Mouse (Mus musculus): ENCODE measurements around the gene Tcea2.
A peak's percentile ranks its signal among the peaks of the same experiment; 100 is the strongest.

The Tcea2 gene

DNA sequence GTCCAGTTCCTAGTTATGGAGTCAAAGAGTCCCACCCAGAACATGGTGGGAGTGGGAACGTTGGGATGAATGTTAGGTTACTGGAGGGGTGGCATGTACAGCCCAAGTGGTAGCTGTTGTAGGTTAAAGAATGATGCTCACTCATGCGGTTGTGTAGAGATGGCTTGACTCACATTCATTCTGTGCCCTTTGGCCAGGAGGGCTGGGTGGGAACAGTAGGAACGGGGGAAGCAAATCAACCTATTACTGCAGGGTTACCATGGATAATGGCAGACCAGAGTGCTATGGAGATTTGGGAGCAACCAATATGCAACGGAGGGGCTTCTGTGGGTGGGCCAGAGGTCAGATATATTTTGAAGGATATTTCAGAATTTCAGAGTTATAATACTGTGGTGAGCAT lies 5.2 kb upstream of the Tcea2 start:
- no peak for DNase-seq (ENCODE audit: low spot score)

DNA sequence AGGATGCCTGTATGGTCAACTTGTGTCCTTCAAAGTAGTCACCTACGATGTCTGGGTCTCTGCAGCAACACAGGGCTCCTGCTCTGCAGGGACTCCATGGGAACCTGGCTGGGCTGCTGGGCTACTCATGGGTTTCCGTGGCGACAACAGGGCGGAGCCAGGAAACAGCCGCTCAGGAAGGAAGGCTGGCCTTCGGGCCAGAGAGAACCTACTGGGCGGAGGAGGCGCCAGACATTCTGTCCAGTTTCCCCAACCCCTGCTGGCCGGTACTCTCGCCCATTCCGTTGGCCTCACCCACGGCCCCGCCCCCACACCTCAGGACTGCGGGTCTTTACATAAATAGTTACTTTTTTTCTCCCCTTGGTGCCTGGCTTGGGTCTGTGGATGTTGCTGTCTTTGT lies 4.7 kb upstream of the Tcea2 start:
- DNase-seq (ENCODE audit: low spot score): no peak

DNA sequence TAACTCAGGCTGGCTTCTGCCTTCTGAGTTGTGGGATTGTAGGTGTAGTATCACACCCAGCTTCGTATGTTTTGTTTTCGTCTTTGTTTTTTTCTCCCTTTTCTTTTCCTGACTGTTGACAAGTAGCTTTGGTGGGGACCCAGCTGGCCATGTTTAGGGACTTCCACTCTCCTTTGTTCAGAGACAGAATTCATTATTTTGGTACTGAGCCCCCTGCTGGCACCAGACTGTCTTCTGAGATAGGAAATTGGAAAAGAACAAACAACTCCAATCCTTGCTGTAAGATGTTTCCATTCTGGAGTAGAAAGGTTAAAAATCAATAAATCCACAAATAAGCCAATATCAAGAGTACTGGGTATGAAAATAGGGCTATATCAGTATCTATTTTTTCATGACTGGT lies 3.7 kb upstream of the Tcea2 start:
- DNase-seq (ENCODE audit: low spot score): no peak

DNA sequence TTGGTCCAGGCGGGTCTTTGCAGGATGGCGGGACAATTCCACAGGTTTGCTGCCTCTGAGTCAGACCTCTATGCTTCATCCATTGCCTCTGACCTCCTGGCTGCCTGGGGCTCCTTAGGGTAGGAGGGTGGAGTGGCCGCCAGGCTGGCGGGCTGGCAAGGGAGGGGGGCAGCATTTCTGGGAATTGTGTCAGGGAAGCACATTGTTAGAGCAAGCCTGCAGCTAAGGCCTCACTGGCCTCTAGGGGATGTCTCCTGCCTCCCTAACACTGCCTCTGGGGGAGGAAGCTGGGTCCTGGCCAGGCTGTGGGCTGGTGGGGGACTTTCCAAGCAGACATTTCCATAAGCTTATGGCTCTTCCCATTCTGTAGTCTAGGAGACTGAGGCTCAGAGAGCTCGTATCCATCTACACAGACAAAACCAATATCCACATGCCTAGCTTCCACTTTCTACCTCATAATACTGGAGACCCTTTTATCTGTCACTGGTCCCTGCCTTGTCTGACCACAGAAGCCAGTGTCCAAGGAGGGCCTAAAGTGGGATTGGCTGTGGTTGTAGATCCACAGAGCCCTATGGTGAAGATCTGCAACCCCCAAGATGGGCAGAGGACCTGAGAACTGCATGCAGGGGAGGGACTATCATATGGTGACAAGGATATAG lies 2.9 kb upstream of the Tcea2 start:
- no peak for DNase-seq (ENCODE audit: low spot score)

DNA sequence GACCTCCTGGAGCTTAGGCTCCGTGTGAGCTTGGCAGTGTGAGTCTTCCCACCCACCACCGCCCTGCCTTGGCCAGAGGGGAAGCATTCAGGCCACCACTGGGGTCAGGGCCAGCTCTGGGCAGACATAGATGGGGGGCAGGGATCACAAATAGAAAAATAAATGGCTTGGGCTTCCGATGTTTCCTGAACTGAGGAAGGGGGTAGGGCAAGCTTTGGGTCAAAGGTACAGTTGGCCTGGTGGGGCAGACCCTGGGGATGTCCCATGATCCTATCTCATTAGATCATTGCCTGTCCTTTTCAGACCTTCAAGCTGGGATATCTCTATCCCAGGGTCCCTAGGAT lies 2.4 kb upstream of the Tcea2 start:
- no peak for DNase-seq (ENCODE audit: low spot score)

DNA sequence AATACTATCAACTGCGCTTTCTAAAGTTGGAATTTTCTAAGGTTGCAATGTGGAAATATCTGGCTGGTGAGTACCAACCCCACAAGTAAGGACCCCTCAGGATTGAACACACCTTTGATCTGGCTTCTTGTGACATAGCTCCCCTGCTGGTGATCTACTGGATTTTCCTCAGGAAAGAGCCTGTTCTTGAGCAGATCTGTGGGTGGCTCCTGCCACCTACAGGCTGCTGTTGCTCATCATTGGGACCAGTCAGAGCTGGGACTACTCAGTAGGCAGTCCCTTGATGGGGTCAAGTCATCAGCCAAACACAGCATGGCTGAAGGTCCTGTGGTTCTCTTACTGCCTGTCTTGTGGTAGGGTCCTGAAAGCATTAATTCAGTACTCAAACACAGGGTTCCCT lies 1.3 kb upstream of the Tcea2 start:
- DNase-seq (ENCODE audit: low spot score): peak; percentile 79

DNA sequence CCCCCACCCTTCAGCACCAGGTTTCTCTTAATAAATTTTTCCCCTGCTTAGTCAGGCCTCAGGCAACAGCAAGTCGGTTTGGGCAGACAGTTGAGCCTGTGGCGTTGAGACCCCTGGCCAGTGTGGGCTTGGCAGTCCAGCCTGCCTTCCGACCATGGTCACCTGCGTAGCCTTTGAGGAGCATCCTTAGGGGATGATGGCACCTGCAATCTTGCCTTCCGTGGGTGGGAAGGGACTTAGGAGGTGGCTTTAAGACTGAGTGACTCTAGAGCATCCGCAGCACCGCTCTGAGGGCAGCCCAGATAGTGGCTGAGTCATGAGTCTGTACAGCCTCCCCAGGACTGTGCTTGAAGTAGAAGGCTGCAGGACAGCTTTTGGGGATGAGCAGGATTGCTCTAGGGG lies 607 bp downstream of the Tcea2 start:
- no peak for DNase-seq (ENCODE audit: low spot score)

DNA sequence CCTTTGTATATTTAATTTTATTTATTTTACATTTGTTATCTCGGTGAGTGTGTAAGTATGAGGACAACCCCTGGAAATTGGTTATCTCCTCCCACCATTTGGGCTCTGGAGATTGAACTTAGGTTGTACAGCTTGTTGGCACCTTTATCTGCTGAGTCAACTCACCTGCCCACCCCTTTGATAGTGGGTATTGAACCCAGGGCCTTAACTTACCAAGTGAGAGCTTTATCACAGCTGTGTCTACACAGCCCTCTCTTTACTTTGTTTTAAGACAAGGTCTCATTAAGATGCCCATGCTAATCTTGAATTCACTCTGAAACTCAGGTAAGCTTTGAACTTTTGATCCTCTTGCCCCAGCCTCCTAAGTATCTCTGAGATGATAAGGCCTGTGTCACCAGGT lies 1.9 kb downstream of the Tcea2 start:
- DNase-seq (ENCODE audit: low spot score): no peak

DNA sequence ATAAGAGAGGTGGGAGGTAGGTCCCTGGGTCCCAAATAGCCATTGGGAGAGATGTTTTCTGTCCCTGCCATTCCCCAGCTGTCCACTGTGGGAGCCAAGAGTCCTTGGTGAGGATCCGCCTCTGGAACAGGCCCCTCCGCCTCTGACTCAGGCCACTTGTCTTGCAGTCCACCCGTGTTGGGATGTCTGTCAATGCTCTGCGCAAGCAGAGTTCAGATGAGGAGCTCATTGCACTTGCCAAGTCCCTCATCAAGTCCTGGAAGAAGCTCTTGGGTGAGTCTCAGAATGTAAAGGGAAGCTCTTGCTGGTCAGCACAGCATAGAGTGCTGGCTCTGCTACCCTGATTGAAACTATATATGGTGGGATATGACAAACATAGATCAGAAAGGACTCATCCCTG lies 3.3 kb downstream of the Tcea2 start:
- DNase-seq (ENCODE audit: low spot score): no peak

DNA sequence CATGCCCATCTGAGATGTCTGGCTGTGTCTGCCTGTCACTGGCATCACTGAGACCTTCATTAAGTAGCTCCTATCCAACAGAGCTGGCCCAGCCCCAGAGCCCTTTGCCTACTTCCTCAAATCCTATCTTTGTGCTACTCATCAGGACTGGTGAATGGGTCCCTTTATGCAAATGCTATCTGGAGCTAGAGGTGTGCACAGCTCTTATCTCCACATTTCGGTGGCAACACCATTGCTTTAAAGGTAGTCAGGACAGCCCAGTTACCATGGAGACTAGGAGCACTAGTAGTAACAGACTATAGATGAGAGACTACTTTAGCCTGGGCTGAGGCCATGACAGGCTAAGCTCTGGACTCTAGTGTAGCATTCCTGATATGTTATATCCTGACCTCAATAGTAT lies 4.6 kb downstream of the Tcea2 start:
- DNase-seq (ENCODE audit: low spot score): no peak

DNA sequence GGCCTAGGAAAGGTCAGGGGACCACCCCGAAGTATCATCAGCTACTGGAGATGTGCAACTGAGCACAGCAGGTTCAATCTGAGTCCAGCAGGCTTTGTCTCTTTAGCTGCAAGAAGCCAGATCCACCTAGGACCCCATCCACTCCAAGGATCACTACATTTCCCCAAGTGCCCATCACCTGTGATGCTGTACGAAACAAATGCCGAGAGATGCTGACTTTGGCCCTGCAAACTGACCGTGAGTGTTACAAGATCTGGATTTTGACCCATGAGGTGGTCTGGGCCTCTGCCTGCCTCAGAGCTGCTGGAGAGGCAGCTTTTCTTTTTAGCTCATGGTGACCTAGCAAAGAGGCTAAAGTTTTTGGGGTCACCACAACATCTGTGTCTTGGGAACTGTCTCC lies 5.6 kb downstream of the Tcea2 start:
- DNase-seq (ENCODE audit: low spot score): no peak

DNA sequence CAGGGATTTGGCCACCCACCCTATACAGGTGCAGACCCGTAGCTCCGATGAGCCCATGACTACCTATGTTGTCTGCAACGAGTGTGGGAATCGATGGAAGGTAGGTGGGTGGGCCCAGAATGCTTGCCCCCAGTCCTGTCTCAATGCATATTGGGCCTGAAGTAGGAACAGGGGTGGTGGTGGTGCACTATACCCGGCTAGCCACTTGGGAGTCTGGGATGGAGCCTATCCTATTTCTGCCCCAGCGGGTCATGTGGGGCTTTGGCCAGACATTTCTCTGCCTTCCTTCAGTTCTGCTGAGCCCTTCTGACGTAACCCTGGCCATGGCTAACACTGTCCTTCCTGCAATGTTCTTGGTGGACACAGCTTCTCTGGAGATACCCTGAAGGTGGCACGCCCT lies 7.5 kb downstream of the Tcea2 start:
- DNase-seq (ENCODE audit: low spot score): no peak

DNA sequence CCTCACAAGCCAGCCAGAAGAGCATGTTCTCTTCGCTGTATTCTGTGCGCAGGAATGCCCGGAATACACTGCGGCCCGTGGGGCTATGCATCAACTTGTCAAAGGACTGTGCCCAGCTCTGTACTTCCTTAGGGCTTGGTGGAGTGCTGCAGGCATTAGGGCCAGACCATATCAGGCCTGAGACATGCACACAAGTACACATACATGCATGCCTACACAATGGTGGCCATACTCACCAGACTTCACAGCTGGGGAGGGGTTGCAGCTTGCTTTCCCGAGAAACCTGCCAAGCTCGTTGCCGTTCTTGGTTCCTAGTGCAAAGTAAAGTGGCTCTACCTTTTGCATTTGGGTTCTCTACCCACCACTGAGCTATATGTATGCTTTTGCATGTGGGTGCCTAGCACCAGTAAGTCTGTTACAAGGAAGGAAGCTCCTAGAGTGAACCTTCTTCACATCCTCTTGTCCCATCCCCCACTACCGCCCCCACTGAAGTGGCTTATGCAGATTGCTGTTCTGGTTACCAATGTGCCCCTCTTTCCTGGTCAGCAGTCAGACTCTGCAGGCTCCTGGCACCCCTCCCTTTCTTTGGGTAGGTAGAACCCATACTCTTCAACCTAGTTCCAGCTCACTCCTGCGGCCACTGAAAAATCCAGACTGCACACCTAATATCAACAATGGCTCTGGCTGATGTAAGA lies 9.5 kb downstream of the Tcea2 start:
- no peak for DNase-seq (ENCODE audit: low spot score)

DNA sequence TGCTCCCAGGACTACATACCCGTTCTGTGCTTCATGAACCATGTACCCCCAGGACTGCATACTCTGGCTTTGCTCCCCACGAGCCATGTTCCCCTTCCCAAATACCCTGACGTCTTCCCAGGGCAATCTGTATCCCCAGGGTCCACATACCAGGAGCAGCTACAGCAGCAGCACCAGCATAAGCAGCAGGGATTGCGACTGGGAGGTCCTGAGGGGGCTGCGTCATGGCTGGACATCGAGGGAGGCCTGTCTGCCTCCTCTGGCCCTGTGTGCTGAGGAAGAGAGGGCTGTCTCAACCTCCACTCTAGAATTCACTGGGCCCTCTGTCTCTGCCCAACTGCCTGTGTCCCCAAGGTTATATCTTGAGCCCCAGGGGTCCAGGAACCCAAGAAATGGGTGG lies 11.0 kb downstream of the Tcea2 start:
- DNase-seq (ENCODE audit: low spot score): no peak

DNA sequence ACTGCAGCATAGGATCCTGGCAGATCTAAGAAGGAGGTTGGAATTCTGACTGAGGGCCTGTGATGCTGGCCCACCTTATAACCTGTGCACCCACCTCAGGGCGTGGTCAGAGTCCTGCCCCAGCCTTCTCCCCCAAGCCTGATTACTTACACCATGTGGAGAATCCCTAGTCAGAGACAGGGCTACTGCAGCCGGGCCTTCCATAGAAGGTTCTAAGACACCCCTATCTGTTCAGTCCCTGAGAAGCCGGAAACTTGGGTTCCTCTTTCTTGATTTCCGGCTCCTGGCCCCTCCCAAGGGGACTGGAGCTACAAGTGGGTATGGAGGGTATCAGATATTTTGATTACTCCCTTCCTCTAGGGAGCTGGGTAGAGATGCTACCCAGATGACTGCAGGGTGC lies 11.5 kb downstream of the Tcea2 start:
- peak; percentile 40 for DNase-seq (ENCODE audit: low spot score)

DNA sequence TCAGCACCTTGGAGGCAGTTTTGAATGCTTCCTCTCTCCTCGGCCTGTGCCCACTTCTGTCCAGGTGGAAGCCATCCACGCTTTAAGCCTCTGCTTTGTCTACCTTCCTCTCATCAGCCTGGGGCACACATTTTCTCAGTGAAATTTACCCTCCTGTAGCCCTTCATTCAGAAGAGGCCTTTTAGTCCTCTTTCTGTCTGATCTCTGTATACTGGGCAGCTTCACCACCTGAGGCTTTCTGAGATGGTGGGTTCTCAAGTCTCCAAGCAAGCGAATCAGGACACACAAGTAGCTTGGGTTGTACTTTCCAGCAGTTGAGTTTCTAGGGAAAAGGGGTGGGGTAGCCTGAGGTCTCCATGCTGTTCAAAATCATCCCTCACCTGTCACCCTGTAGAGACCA lies 12.2 kb downstream of the Tcea2 start:
- no peak for DNase-seq (ENCODE audit: low spot score)

DNA sequence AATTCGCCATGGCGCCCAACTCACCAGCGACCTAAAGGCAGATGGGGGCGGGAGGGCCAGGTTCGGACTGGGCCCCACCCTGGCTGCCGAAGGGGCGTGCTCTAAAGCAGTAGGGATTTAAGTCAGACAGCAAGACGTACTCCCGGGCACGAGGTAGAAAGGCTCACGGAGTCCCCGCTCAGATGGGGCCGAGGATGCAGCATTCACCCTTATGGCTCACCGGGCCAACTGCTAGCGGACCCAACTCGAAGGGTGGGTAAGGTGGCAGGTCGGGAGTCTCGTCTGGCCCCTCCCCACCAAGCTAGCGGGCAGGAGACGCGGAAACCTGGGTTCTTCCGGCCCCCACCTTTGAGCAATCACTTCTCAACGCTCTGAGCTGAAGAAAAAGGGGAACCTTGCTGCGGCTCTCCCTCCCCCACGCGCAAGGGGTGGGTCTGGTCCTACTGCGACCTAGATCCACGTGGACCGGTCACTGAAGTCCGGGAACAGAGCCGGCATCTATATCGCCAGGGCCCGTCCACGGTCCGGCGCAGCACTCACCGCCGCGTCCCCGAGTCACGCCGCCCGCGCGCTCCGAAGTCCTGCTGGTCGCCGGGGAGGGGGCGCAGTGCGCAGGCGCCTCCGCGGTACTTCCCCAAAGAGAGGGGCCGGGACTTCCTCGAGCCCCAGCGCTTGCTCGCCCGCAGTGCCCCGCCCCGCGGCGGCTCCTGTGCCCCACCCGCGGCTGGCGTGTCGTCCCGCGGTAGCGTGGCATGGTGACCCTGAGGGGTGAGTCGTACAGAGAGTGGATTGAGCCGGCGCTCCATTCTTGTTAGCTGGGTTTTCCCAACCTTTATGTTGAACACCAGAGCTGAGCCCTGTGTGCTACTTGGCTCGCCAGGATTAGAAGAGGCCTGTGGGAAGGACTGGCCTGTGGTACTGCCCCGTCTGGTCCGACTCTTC lies 13.5 kb downstream of the Tcea2 start, which contains the start of gene Rgs19:
Gene Rgs19, minus strand, starts transcription at position 639 of the 942 bp plus-strand sequence.
- DNase-seq (ENCODE audit: low spot score): peak; percentile 87

DNA sequence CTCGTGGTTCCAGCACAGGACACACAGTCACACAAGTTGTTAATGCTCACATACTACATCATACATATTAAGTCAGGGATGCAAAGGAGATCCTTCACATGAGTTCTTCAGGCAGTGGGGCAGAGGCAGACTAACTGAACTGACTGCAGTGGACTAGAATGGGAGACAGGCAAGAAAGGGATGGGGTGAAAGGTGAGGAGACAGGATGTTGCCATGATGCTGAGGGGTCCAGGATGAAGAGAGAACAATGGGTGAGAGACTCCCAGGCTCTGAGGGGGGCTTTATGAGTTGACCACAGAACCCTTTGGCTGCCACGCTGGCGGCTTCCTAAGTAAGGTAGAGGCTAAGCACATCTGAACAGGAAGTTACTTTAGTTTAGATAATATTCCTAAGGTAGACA lies 14.5 kb downstream of the Tcea2 start:
- DNase-seq (ENCODE audit: low spot score): no peak

DNA sequence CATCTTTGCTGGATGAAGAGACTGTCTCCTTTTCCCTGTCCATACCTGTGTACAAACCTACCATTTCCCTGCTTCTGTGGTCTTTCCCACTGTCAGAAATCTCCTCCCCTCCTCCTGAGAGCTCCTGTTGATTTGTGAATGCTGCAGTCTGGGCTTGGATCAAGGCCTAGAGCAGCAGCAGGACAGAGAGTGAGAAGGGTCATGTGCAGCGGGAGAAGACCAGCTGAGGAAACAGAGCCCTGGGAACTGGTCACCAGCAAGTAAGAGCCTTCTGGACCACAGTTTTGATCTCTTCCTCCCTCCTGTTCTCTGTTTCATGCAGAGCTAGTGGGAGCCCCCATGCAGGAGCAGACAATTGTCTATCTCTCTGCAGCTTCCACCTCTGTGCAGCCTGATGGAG lies 15.7 kb downstream of the Tcea2 start:
- no peak for DNase-seq (ENCODE audit: low spot score)

DNA sequence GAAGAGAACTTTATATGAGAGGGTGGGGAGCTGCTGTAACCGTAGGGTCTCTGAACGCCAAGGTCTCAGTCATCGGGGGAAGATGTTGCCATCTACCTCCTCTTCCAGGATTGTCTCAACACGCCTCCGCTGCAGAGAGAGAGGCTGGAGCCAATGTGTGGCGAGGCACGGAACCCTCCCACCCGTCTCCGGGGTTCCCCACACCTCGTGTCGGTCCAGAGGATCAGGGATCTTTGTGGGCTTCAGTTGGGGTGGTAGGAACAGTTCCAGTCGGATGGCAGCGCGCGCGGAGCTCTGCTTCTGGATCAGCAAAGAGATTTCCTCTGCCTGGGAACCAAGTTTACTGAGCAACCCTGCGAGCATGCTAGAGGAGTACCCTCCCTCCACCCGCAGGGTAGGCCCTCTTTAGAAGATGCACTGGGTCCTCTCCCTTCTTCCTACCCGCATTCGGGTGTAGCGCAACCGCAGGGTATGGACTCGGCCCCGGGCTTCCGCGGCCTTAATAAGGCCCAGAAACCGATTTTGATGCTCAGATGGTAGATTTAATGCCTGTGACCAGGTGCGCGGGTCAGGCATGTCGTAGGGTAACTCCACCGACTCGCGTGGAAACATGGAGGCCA lies 16.8 kb downstream of the Tcea2 start:
- DNase-seq (ENCODE audit: low spot score): no peak

DNA sequence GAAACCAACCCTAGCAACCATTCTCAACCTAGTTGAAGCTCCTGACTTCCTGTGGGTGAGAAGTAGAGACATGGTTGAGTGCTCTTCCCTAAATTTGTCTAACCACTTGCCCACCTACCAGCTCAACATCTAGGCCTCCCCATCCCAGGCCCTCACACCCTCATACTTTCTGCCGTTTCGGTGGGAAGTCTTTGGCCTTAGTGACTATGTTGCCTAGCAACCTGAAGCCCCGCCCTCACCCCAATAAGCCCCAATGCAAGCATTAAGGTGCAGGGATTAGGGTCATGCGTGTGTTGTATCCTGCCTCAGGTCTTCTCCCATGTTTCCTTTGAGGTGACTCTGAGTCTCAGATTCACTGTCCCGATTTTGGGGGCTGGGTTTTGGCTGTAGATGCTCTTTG lies 18.1 kb downstream of the Tcea2 start, which contains the start of gene Lkaaear1:
Gene Lkaaear1, minus strand, starts transcription at position 202 of the 400 bp plus-strand sequence.
- no peak for DNase-seq (ENCODE audit: low spot score)

DNA sequence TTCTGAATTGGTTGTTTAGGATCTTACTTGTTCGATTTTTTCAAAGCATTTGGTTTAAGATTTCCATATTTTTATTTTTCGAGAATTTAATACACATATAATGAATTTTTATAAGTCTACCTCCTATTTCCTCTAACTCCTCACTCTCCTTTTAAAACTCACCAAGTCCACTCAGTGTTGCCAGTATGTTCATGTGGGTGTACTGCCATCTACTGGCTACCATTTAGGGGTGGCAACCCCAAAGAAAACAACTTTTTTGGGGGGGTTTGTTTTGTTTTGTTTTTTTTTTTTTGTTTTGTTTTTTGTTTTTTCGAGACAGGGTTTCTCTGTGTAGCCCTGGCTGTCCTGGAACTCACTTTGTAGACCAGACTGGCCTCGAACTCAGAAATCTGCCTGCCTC lies 26.6 kb downstream of the Tcea2 start:
- peak; percentile 36 for DNase-seq (ENCODE audit: low spot score)

DNA sequence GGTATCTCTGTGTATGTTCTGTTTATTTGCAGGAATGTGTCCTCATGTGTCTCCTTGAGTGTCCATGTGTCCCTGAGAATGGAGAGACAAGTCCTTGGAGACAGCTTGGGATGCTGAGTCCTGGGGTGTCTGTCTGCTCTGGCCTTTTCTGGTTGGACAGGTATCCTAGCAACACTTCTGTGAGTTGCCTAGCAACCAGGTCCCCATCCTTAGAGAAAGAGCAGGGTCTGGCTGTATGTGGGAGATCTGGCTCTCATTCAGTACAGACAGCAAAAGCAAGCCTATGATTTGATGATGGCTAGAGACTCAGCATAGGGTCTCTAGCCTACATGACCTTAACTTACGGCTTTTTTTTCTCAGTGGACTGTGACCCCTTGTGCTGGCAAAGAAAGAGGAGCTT lies 33.6 kb downstream of the Tcea2 start:
- no peak for DNase-seq (ENCODE audit: low spot score)

Measured in T-cell, adult 2 months (primary cell).